Mouse (Mus musculus) hindbrain, embryonic 12.5 days (tissue): ENCODE measurements around the gene Ubiad1. TPM values are rescaled to one million over a fixed set of nuclear protein-coding genes. Genes with fewer than 3 reads are reported as not detected.

Source experiments
- ATAC-seq: fragments of 200-750 bp; cut with Nextera tagmentation; 2 replicates; pipeline ENCODE4 v1.8.0; 2017; ENCODE audit warnings: moderate TSS enrichment; ENCODE audit not compliant: low FRiP score
- H3K27ac ChIP-seq: fragments of 300-500 bp; sonication (generic); 2 replicates; pipeline ENCODE4 v1.5.1; 2016; ENCODE audit warnings: mild to moderate bottlenecking
- H3K27me3 ChIP-seq: fragments of 300-500 bp; sonication (generic); 2 replicates; pipeline ENCODE4 v1.6.1; 2016; ENCODE audit warnings: mild to moderate bottlenecking
- H3K36me3 ChIP-seq: fragments of 300-500 bp; sonication (generic); 2 replicates; pipeline ENCODE4 v1.6.1; 2016; ENCODE audit warnings: mild to moderate bottlenecking
- H3K4me1 ChIP-seq: fragments of 300-500 bp; sonication (generic); 2 replicates; pipeline ENCODE4 v1.6.1; 2016
- H3K4me2 ChIP-seq: fragments of 300-500 bp; sonication (generic); replicated peaks from 2 replicates; pipeline ENCODE4 v1.6.1; 2016; ENCODE audit warnings: mild to moderate bottlenecking
- H3K4me3 ChIP-seq: fragments of 300-500 bp; sonication (generic); 2 replicates; pipeline ENCODE4 v1.5.1; 2016; ENCODE audit warnings: mild to moderate bottlenecking
- H3K9ac ChIP-seq: fragments of 300-500 bp; sonication (generic); 2 replicates; pipeline ENCODE4 v1.6.1; 2016; ENCODE audit warnings: mild to moderate bottlenecking, moderate library complexity
- H3K9me3 ChIP-seq: fragments of 300-500 bp; sonication (generic); replicated peaks from 2 replicates; pipeline ENCODE4 v1.6.1; 2016; ENCODE audit warnings: mild to moderate bottlenecking
- WGBS: fragments of 180-500 bp; shearing (Covaris S2); methylation state at CpG from one replicate; pipeline ENCODE4 v1.1.7; 2016; 5-methylcytosine and 5-hydroxymethylcytosine counted together
- polyA plus RNA-seq: library from polyadenylated mRNA; unstranded; fragments of >200 nt; fragmentation: Nextera tagmentation; extraction: Ambion mirVana; gene quantifications from 2 replicates; pipeline ENCODE4 v1.2.1, GENCODE M21; 2016

The Ubiad1 gene
- polyA plus RNA-seq, 1 experiment from 2014 or later, result 22.2 TPM

DNA sequence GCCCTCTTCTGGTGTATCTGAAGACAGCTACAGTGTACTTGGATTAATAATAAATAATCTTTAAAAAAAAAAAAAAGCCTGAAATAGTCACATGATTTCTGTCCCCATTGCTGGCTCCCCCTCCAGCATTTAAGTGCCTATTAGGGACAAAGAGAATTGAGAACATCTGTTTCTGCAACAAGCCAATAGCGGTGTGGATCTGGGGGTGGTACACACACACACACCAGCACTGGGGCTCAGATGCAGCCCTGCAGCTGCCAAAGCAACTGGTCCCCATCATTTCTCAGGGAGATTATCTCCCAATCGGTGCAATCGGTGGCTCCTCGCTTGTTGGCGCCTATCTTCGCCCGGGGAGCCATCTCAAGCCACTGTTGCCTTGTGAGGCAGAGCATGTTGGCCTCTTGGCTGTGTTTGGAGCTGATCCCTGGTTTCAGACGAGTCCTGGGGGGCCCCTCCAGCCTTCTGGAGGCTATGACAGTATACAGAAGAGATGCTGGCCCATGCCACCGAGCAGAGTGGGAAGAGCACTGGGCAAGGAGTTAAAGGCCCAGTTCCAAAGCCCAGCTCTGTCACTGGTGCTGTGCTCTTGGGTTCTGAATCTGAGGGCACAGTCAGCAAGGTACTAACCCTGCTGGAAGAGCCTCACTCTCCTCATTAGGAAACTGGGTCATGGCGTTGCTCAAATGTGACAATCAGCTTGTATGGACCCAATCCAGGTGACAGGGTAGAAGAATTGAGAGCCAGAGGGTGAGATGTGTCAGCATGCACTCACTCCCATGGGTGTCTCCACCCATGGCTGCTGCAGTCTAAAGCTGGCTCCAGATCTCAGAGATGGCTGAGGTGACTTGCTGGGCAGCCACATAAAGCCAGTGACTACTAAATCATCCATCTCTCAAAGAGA is 17.4 kb downstream of the Ubiad1 start:
- Histone ChIP-seq H3K9ac (no peak overlapping the region), H3K4me3 (no peak overlapping the region), H3K27ac (no peak overlapping the region), H3K4me1 (peaks cover 6% of the 10 kb centered on the region; the same call in 1 of the 2 replicates), H3K27me3 (no peaks in the 10 kb centered on the region), H3K36me3 (no peaks in the 10 kb centered on the region), H3K9me3 (no peaks in the 10 kb centered on the region), H3K4me2 (no peak overlapping the region)
- no peak for ATAC-seq
- 82% methylated on average over 10 of the region's 10 CpGs for WGBS

DNA sequence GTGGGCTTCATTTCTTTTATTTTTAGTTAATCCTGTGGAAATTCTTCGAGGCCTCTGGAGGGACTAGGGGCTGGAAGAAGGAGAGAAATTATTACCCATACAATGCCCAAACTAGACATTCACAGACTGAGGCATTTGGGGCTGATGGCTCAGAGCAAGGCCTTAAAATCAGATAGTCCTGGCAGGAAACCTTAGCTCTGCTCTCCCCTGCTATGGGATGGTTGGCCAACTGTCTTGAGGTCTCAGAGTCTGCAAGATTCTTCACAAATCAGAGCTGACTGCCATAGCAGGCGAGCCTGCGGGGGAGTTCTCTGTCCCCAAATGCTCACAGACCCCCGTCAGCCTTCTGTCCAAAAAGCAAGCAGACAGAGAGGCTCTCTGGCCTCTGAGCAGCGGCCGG is 27.0 kb downstream of the Ubiad1 start:
- WGBS, result 58% methylated on average over 6 of the region's 6 CpGs
- no peaks in the 10 kb centered on the region for H3K36me3 ChIP-seq
- H3K4me2 ChIP-seq, result no peak overlapping the region
- H3K4me3 ChIP-seq, result no peak overlapping the region
- no peak overlapping the region for H3K9ac ChIP-seq
- peaks cover 14% of the 10 kb centered on the region for H3K4me1 ChIP-seq
- H3K9me3 ChIP-seq, result no peaks in the 10 kb centered on the region
- ATAC-seq, result no peak
- H3K27me3 ChIP-seq, result peaks cover 10% of the 10 kb centered on the region; the same call in 1 of the 2 replicates
- no peak overlapping the region for H3K27ac ChIP-seq

GRCm38 (mm10) chr4:148417074-148417526 is 27.5 kb downstream of the Ubiad1 start:
- Histone ChIP-seq H3K36me3 (no peaks in the 10 kb centered on the region), H3K9me3 (no peaks in the 10 kb centered on the region), H3K4me2 (no peak overlapping the region), H3K9ac (no peak overlapping the region), H3K27ac (no peak overlapping the region; the same call in 1 of the 2 replicates), H3K4me3 (no peak overlapping the region), H3K27me3 (peaks cover 10% of the 10 kb centered on the region; the same call in 1 of the 2 replicates), H3K4me1 (peaks cover 14% of the 10 kb centered on the region)
- 52% methylated on average over 11 of the region's 11 CpGs for WGBS
- peak; percentile 21; the same call in 1 of the 2 replicates for ATAC-seq

GRCm38 (mm10) chr4:148415575-148415974 is 29.0 kb downstream of the Ubiad1 start:
- peaks cover 10% of the 10 kb centered on the region; the same call in 1 of the 2 replicates for H3K27me3 ChIP-seq
- WGBS, result 12% methylated on average over 16 of the region's 16 CpGs
- peak overlapping the region; percentile 40 for H3K4me2 ChIP-seq
- peaks cover 14% of the 10 kb centered on the region for H3K4me1 ChIP-seq
- H3K4me3 ChIP-seq, result no peak overlapping the region
- H3K9ac ChIP-seq, result peak overlapping the region; percentile 18; the same call in 1 of the 2 replicates
- no peak overlapping the region for H3K27ac ChIP-seq
- no peaks in the 10 kb centered on the region for H3K9me3 ChIP-seq
- no peaks in the 10 kb centered on the region for H3K36me3 ChIP-seq
- no peak for ATAC-seq

DNA sequence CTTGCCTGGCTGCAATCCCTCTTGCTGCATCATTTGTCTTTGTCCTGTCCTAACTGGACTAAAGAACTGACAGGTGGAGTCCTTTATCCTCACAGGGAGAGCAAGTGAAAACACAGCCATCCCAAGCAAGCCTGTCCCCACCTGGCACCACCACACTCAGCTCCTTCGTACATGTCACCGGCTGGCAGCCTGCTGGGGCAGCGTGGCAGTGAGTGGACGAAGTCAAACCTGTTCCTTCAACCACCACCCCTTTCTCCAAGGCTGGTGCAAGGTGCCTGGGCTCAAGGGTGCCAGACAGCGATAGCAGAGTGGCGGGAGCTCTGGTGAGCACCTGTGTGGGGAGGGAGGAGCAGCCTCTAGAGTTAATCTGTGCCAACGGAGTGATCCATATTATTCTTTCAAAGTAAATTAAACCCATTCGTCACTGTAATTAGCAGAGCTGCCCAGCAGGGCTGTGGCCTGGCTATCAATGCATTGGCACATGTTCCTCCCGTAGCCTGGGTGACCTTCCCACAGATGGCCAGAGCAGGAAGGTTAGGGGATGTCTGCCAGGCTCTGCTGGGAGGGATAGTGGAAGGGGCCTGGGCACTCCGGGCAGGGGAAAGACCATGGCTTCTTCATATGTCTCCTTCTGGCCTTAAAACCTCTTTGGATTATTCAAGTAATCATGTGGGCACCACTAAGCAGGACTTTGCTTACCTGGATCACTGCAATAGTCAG is 36.2 kb downstream of the Ubiad1 start:
- H3K27ac ChIP-seq, result no peak overlapping the region
- H3K9me3 ChIP-seq, result no peaks in the 10 kb centered on the region
- WGBS, result 67% methylated on average over 10 of the region's 10 CpGs
- H3K9ac ChIP-seq, result no peak overlapping the region
- H3K4me2 ChIP-seq, result no peak overlapping the region
- no peaks in the 10 kb centered on the region for H3K36me3 ChIP-seq
- H3K4me1 ChIP-seq, result peaks cover 32% of the 10 kb centered on the region
- peaks cover 35% of the 10 kb centered on the region for H3K27me3 ChIP-seq
- H3K4me3 ChIP-seq, result no peak overlapping the region
- ATAC-seq, result no peak

DNA sequence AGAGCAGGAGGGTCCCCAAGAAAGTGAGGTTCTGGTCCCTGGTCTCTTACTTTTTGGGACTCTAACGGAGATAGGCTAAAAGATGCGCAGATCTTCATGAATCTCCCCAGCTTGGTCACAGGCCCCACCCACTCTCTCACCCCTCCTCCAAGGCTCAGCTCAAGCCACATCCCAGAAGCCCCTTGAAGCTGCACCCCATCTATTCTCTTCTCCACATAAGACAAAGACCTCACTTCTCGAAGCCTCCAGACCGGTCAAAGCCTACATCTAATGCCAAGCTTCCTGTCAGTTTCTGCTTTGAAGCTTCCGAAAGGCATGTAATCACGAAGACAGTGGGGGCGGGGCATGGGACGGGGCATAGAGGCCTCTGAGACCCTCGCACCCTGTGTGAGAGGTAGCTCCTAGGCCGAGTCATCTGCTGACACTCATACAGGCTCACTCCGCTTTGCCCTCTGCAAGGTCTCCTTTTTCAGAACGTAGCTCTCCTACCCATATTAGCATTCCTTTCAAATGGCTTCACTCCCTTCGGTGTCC is 39.2 kb downstream of the Ubiad1 start:
- Histone ChIP-seq H3K9ac (no peak overlapping the region), H3K4me2 (0 out of 2 replicates have a peak overlapping the region, but pooled peaks have one; percentile 17), H3K4me1 (peaks cover 42% of the 10 kb centered on the region), H3K4me3 (no peak overlapping the region), H3K9me3 (no peaks in the 10 kb centered on the region), H3K27ac (no peak overlapping the region), H3K36me3 (no peaks in the 10 kb centered on the region), H3K27me3 (peaks cover 51% of the 10 kb centered on the region)
- WGBS, result 12% methylated on average over 13 of the region's 13 CpGs
- no peak for ATAC-seq

- peaks cover 48% of the 10 kb centered on the region for H3K4me1 ChIP-seq
- peak overlapping the region; percentile 41; the same call in 1 of the 2 replicates for H3K27ac ChIP-seq
- WGBS, result 7% methylated on average over 11 of the region's 11 CpGs
Measured at GRCm38 (mm10) chr4:148404748-148405147, 39.8 kb downstream of the Ubiad1 start.

DNA sequence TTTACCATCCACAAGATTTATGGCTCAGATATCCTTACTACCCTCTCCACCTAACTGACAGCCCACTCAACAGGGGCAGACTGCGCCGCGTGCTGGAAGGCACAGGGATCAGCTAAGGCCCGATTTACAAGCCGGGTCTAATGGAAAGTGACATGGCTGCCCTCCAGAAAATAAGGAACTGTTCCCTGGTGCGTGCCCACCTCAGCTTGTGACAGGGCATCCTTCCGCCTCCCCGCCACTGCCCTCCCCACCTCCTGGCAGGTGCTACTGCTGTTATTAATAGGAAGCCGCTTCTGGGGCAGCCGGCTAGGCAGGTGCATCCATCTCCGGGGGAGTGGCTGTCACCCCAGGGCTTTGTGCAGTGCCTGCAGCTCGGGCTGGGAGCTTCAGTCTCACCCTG is 41.2 kb downstream of the Ubiad1 start:
- no peak overlapping the region for H3K4me2 ChIP-seq
- peaks cover 55% of the 10 kb centered on the region for H3K27me3 ChIP-seq
- no peaks in the 10 kb centered on the region for H3K9me3 ChIP-seq
- no peak overlapping the region for H3K9ac ChIP-seq
- peaks cover 57% of the 10 kb centered on the region for H3K4me1 ChIP-seq
- ATAC-seq, result peak; percentile 20; the same call in 1 of the 2 replicates
- 11% methylated on average over 12 of the region's 12 CpGs for WGBS
- H3K27ac ChIP-seq, result peak overlapping the region; percentile 57
- no peak overlapping the region for H3K4me3 ChIP-seq
- no peaks in the 10 kb centered on the region for H3K36me3 ChIP-seq

More at GRCm38 (mm10) chr4:148404748-148405147, 39.8 kb downstream of the Ubiad1 start:
- peak overlapping the region; percentile 17; the same call in 1 of the 2 replicates for H3K4me2 ChIP-seq
- peaks cover 55% of the 10 kb centered on the region for H3K27me3 ChIP-seq
- no peaks in the 10 kb centered on the region for H3K9me3 ChIP-seq
- no peak overlapping the region for H3K9ac ChIP-seq
- H3K36me3 ChIP-seq, result no peaks in the 10 kb centered on the region
- H3K4me3 ChIP-seq, result no peak overlapping the region
- ATAC-seq, result no peak

GRCm38 (mm10) chr4:148399437-148400094 is 45.0 kb downstream of the Ubiad1 start:
- Histone ChIP-seq H3K4me2 (no peak overlapping the region), H3K27ac (peak overlapping the region; percentile 72), H3K9ac (no peak overlapping the region), H3K9me3 (no peaks in the 10 kb centered on the region), H3K27me3 (peaks cover 31% of the 10 kb centered on the region), H3K4me3 (no peak overlapping the region), H3K4me1 (peaks cover 55% of the 10 kb centered on the region), H3K36me3 (no peaks in the 10 kb centered on the region)
- ATAC-seq, result 0 out of 2 replicates have a peak, but pooled peaks have one; percentile 28
- 47% methylated on average over 9 of the region's 9 CpGs for WGBS

DNA sequence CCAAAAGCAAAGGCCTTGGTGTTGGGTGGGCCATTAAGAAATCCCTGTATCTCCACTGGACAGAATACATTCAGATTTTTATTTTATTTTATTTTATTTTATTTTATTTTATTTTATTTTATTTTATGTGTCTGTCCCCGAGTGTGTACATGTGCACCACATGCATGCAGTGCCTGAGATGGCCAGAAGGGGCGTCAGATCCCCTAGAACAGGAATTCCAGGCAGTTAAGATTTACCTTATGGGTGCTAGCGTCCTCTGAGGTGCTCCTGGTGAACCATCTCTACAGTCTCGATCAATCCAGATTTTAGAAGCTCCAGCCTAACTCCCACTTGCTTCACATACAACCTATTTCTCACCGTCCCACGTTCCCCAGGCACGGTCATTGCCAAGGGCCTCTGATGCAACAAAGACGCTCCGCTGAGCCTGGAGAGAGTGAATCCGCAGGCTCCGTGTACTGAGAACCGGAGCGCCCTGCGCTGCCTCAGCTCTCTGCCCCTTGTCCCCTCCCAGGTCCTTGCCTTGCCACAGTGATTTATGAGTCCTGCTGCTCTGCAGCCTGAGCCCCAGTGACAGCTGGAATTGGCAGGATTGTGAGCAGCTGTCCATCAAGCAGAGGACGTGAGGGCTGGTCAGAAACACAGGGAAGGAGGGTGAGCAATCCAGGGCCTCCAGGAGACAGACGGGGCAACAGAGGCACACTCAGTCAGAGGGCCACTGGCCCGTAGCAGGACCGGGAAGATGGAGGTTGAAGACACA is 46.9 kb downstream of the Ubiad1 start:
- ATAC-seq, result peak; percentile 46
- Histone ChIP-seq H3K36me3 (no peaks in the 10 kb centered on the region), H3K4me2 (no peak overlapping the region), H3K4me1 (peaks cover 45% of the 10 kb centered on the region), H3K4me3 (no peak overlapping the region), H3K9me3 (no peaks in the 10 kb centered on the region), H3K9ac (no peak overlapping the region), H3K27me3 (peaks cover 12% of the 10 kb centered on the region; the same call in 1 of the 2 replicates), H3K27ac (peak overlapping the region; percentile 72)
- WGBS, result 44% methylated on average over 18 of the region's 18 CpGs

GRCm38 (mm10) chr4:148397113-148397512 is 47.5 kb downstream of the Ubiad1 start:
- no peaks in the 10 kb centered on the region for H3K36me3 ChIP-seq
- H3K4me1 ChIP-seq, result peaks cover 51% of the 10 kb centered on the region
- H3K4me3 ChIP-seq, result no peak overlapping the region
- no peak overlapping the region for H3K9ac ChIP-seq
- ATAC-seq, result peak; percentile 29; the same call in 1 of the 2 replicates
- peaks cover 8% of the 10 kb centered on the region; the same call in 1 of the 2 replicates for H3K27me3 ChIP-seq
- no peak overlapping the region for H3K4me2 ChIP-seq
- WGBS, result 59% methylated on average over 4 of the region's 4 CpGs
- H3K9me3 ChIP-seq, result no peaks in the 10 kb centered on the region
- H3K27ac ChIP-seq, result peak overlapping the region; percentile 72
